Mouse (Mus musculus): Measurements from ENCODE around the gene Gm4969.
A peak's percentile ranks its signal among the peaks of the same experiment; 100 is the strongest.
"Not testable (repeated sequence)": the region's sequence is repeated elsewhere in the genome, so short reads cannot be mapped to it uniquely, and the experiment has no call there.

Gm4969 gene

GRCm38 (mm10) chr7:19118028-19118771, at the start of gene Gm4969:
TSS of gene Gm4969 (minus strand) at chr7:19118368.
- DNase-seq, result peak; percentile 69

- DNase-seq, result no peak
Measured at GRCm38 (mm10) chr7:19166990-19167389, 48.8 kb upstream of the Gm4969 start.

GRCm38 (mm10) chr7:19165656-19166423, 47.7 kb upstream of the Gm4969 start, which contains the start of gene Gipr:
TSS of gene Gipr (minus strand) at chr7:19166127.
- no peak for DNase-seq

GRCm38 (mm10) chr7:19164978-19165377, 46.8 kb upstream of the Gm4969 start:
- no peak for DNase-seq

- peak; percentile 49 for DNase-seq
Measured at GRCm38 (mm10) chr7:19164189-19164588, 46.0 kb upstream of the Gm4969 start.

- no peak for DNase-seq
Measured at GRCm38 (mm10) chr7:19163752-19164151, 45.6 kb upstream of the Gm4969 start.

- DNase-seq, result no peak
Measured at GRCm38 (mm10) chr7:19162928-19163327, 44.8 kb upstream of the Gm4969 start.

GRCm38 (mm10) chr7:19160115-19160514, 41.9 kb upstream of the Gm4969 start:
- peak; percentile 43 for DNase-seq

GRCm38 (mm10) chr7:19159411-19159810, 41.2 kb upstream of the Gm4969 start:
- no peak for DNase-seq

GRCm38 (mm10) chr7:19158601-19159000, 40.4 kb upstream of the Gm4969 start:
- DNase-seq, result no peak

GRCm38 (mm10) chr7:19157160-19157800, 39.1 kb upstream of the Gm4969 start:
- DNase-seq, result peak; percentile 92

GRCm38 (mm10) chr7:19155825-19156475, 37.8 kb upstream of the Gm4969 start:
- DNase-seq, result no peak

- no peak for DNase-seq
Measured at GRCm38 (mm10) chr7:19154796-19155195, 36.6 kb upstream of the Gm4969 start.

GRCm38 (mm10) chr7:19151121-19151520, 33.0 kb upstream of the Gm4969 start:
- not testable (repeated sequence) for DNase-seq

GRCm38 (mm10) chr7:19149626-19150025, 31.5 kb upstream of the Gm4969 start, which contains the start of gene Snrpd2:
TSS of gene Snrpd2 (plus strand) at chr7:19149722.
- DNase-seq, result peak; percentile 98

- peak; percentile 99 for DNase-seq
Measured at GRCm38 (mm10) chr7:19148875-19149541, 30.8 kb upstream of the Gm4969 start, which contains the start of gene Qpctl. TSS of gene Qpctl (minus strand) at chr7:19149291.

GRCm38 (mm10) chr7:19148180-19148874, 30.2 kb upstream of the Gm4969 start:
- no peak for DNase-seq

GRCm38 (mm10) chr7:19147497-19148045, 29.4 kb upstream of the Gm4969 start:
- DNase-seq, result no peak

GRCm38 (mm10) chr7:19146793-19147192, 28.6 kb upstream of the Gm4969 start:
- DNase-seq, result no peak

GRCm38 (mm10) chr7:19137380-19137779, 19.2 kb upstream of the Gm4969 start:
- DNase-seq, result peak; percentile 60

- no peak for DNase-seq
Measured at GRCm38 (mm10) chr7:19136673-19137334, 18.6 kb upstream of the Gm4969 start.

All from kidney, postnatal 14 days (tissue).